Mouse (Mus musculus): Measurements from ENCODE around the gene Lsm14b. TPM values are rescaled to one million over a fixed set of nuclear protein-coding genes. Genes with fewer than 3 reads are reported as not detected.

Gene Lsm14b
- total RNA-seq, 1 experiment = 44.4 TPM

- H3K9ac ChIP-seq (ENCODE audit: insufficient read depth, low read depth, low read length, poor library complexity, severe bottlenecking) = no peak overlapping the region
- in situ Hi-C loops (cut with MboI; ENCODE audit: low sequenced_read_pairs in 2 of 2, unreplicated experiment in 2 of 2) = no loop called here
- DNase-seq (ENCODE audit: low read depth, low spot score) = no peak
- H3K4me1 ChIP-seq (ENCODE audit: control insufficient read depth in 2 of 2, insufficient read depth in 2 of 2, low read length in 2 of 2, poor library complexity in 1 of 2) = peaks cover 0 to 9% of the 10 kb centered on the region in 2 experiments; a peak in 1 of 4 replicates
- TF ChIP-seq ZC3H11A (IDR thresholded peaks at IDR 0.05; ENCODE audit: borderline replicate concordance, low read depth, low read length) (no peak), MAFK (IDR thresholded peaks at IDR 0.05; ENCODE audit: insufficient read depth, low read depth, low read length) (no peak), ZNF384 (IDR thresholded peaks at IDR 0.05; ENCODE audit: low read depth, low read length) (no peak), CHD2 (IDR thresholded peaks at IDR 0.05; ENCODE audit: low read depth, low read length) (no peak), HCFC1 (IDR thresholded peaks at IDR 0.05; ENCODE audit: borderline replicate concordance, insufficient read depth, low read length) (no peak)
- H3K27ac ChIP-seq (ENCODE audit: insufficient read depth, low read depth, low read length, poor library complexity, severe bottlenecking) = no peak overlapping the region
- H3K9me3 ChIP-seq (ENCODE audit: control insufficient read depth, insufficient read depth, low read depth, low read length) = no peaks in the 10 kb centered on the region
- no peaks in the 10 kb centered on the region for H3K36me3 ChIP-seq (ENCODE audit: control insufficient read depth, insufficient read depth, low read length, poor library complexity, severe bottlenecking)
- no peak overlapping the region for H3K4me3 ChIP-seq (ENCODE audit: insufficient read depth in 1 of 2, low read depth in 1 of 2, low read length in 2 of 2, poor library complexity in 1 of 2, severe bottlenecking in 1 of 2)
Observed at GRCm38 (mm10) chr2:180018573-180018972, 6.2 kb upstream of the Lsm14b start.

GRCm38 (mm10) chr2:180020091-180020661, 4.6 kb upstream of the Lsm14b start:
- Histone ChIP-seq H3K27ac (ENCODE audit: insufficient read depth, low read depth, low read length, poor library complexity, severe bottlenecking) (no peak overlapping the region), H3K4me3 (ENCODE audit: insufficient read depth in 1 of 2, low read depth in 1 of 2, low read length in 2 of 2, poor library complexity in 1 of 2, severe bottlenecking in 1 of 2) (no peak overlapping the region), H3K9ac (ENCODE audit: insufficient read depth, low read depth, low read length, poor library complexity, severe bottlenecking) (no peak overlapping the region), H3K9me3 (ENCODE audit: control insufficient read depth, insufficient read depth, low read depth, low read length) (no peaks in the 10 kb centered on the region), H3K4me1 (ENCODE audit: control insufficient read depth in 2 of 2, insufficient read depth in 2 of 2, low read length in 2 of 2, poor library complexity in 1 of 2) (peaks cover 0 to 7% of the 10 kb centered on the region in 2 experiments; a peak in 1 of 4 replicates), H3K36me3 (ENCODE audit: control insufficient read depth, insufficient read depth, low read length, poor library complexity, severe bottlenecking) (no peaks in the 10 kb centered on the region)
- in situ Hi-C loops (cut with MboI; ENCODE audit: low sequenced_read_pairs in 2 of 2, unreplicated experiment in 2 of 2) = no loop called here
- no peak for DNase-seq (ENCODE audit: low read depth, low spot score)
- no peak for TF ChIP-seq ZC3H11A (IDR thresholded peaks at IDR 0.05; ENCODE audit: borderline replicate concordance, low read depth, low read length)
- TF ChIP-seq ZNF384 (IDR thresholded peaks at IDR 0.05; ENCODE audit: low read depth, low read length) = no peak
- no peak for TF ChIP-seq CHD2 (IDR thresholded peaks at IDR 0.05; ENCODE audit: low read depth, low read length)
- no peak for TF ChIP-seq HCFC1 (IDR thresholded peaks at IDR 0.05; ENCODE audit: borderline replicate concordance, insufficient read depth, low read length)
- no peak for TF ChIP-seq MAFK (IDR thresholded peaks at IDR 0.05; ENCODE audit: insufficient read depth, low read depth, low read length)

GRCm38 (mm10) chr2:180020919-180021318, 3.9 kb upstream of the Lsm14b start:
- H3K4me1 ChIP-seq (ENCODE audit: control insufficient read depth in 2 of 2, insufficient read depth in 2 of 2, low read length in 2 of 2, poor library complexity in 1 of 2) = peaks cover 0 to 7% of the 10 kb centered on the region in 2 experiments; a peak in 1 of 4 replicates
- TF ChIP-seq ZC3H11A (IDR thresholded peaks at IDR 0.05; ENCODE audit: borderline replicate concordance, low read depth, low read length) (no peak), CHD2 (IDR thresholded peaks at IDR 0.05; ENCODE audit: low read depth, low read length) (no peak), ZNF384 (IDR thresholded peaks at IDR 0.05; ENCODE audit: low read depth, low read length) (no peak), MAFK (IDR thresholded peaks at IDR 0.05; ENCODE audit: insufficient read depth, low read depth, low read length) (no peak), HCFC1 (IDR thresholded peaks at IDR 0.05; ENCODE audit: borderline replicate concordance, insufficient read depth, low read length) (no peak)
- in situ Hi-C loops (cut with MboI; ENCODE audit: low sequenced_read_pairs in 2 of 2, unreplicated experiment in 2 of 2) = no loop called here
- no peak overlapping the region for H3K27ac ChIP-seq (ENCODE audit: insufficient read depth, low read depth, low read length, poor library complexity, severe bottlenecking)
- no peaks in the 10 kb centered on the region for H3K36me3 ChIP-seq (ENCODE audit: control insufficient read depth, insufficient read depth, low read length, poor library complexity, severe bottlenecking)
- H3K9ac ChIP-seq (ENCODE audit: insufficient read depth, low read depth, low read length, poor library complexity, severe bottlenecking) = no peak overlapping the region
- DNase-seq (ENCODE audit: low read depth, low spot score) = no peak
- no peaks in the 10 kb centered on the region for H3K9me3 ChIP-seq (ENCODE audit: control insufficient read depth, insufficient read depth, low read depth, low read length)
- H3K4me3 ChIP-seq (ENCODE audit: insufficient read depth in 1 of 2, low read depth in 1 of 2, low read length in 2 of 2, poor library complexity in 1 of 2, severe bottlenecking in 1 of 2) = no peak overlapping the region

- TF ChIP-seq ZC3H11A (IDR thresholded peaks at IDR 0.05; ENCODE audit: borderline replicate concordance, low read depth, low read length) (no peak), CHD2 (IDR thresholded peaks at IDR 0.05; ENCODE audit: low read depth, low read length) (no peak), HCFC1 (IDR thresholded peaks at IDR 0.05; ENCODE audit: borderline replicate concordance, insufficient read depth, low read length) (no peak), MAFK (IDR thresholded peaks at IDR 0.05; ENCODE audit: insufficient read depth, low read depth, low read length) (no peak), ZNF384 (IDR thresholded peaks at IDR 0.05; ENCODE audit: low read depth, low read length) (no peak)
- H3K4me3 ChIP-seq (ENCODE audit: insufficient read depth in 1 of 2, low read depth in 1 of 2, low read length in 2 of 2, poor library complexity in 1 of 2, severe bottlenecking in 1 of 2) = no peak overlapping the region
- peaks cover 5% of the 10 kb centered on the region for H3K36me3 ChIP-seq (ENCODE audit: control insufficient read depth, insufficient read depth, low read length, poor library complexity, severe bottlenecking)
- H3K9ac ChIP-seq (ENCODE audit: insufficient read depth, low read depth, low read length, poor library complexity, severe bottlenecking) = no peak overlapping the region
- H3K9me3 ChIP-seq (ENCODE audit: control insufficient read depth, insufficient read depth, low read depth, low read length) = no peaks in the 10 kb centered on the region
- peaks cover 0 to 10% of the 10 kb centered on the region in 2 experiments; a peak in 1 of 4 replicates for H3K4me1 ChIP-seq (ENCODE audit: control insufficient read depth in 2 of 2, insufficient read depth in 2 of 2, low read length in 2 of 2, poor library complexity in 1 of 2)
- no peak overlapping the region for H3K27ac ChIP-seq (ENCODE audit: insufficient read depth, low read depth, low read length, poor library complexity, severe bottlenecking)
- no peak for DNase-seq (ENCODE audit: low read depth, low spot score)
- in situ Hi-C loops (cut with MboI; ENCODE audit: low sequenced_read_pairs in 2 of 2, unreplicated experiment in 2 of 2) = no loop called here
Observed at GRCm38 (mm10) chr2:180022751-180023150, 2.0 kb upstream of the Lsm14b start.

Data from ES-E14 (cell line).